Mouse (Mus musculus) cerebellum, adult 9-11 months (tissue): ENCODE results near the gene Olfr568.

ENCODE experiments used
- DNase-seq: peaks from one replicate; pipeline ENCODE4 v3.0.0; 2022

Gene Olfr568

DNA sequence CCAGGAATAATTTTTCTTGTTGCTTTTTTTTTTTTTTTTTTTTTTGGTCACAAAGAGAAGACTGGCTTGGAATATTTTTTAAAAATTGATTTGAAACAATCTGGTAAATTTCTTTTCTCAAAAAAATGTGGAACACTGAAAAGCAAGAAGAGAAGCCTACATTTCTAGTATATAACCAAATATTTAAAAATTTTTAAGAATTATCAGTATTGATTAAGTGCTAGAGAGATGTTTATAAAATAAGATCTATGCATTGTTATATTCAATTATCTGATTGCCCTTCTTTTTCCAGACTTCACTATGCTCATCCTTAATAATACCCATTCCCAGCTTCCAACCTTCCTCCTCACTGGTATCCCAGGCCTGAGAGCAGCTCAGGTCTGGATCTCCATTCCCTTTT, at the start of gene Olfr568:
Gene Olfr568 (plus strand): TSS at position 301 of the 400 bp plus-strand sequence.
- no peak for DNase-seq

DNA sequence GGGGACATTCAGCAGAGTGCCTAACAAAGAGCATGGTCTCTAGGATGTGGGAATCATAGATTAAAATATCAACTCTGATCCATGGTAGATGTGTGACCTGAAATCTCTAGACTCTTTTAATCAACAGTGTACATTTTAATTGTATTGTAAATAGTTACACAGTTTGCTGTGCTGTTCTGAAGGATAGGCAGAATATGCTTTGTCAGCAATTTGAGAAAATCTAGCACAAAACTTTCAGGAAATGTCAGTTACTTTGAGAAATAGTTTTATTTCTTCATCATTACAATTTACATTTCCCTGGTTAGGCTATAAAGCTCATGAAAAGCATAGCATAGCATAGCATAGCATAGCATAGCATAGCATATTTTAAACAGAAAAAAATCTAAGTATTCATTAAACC, 21.1 kb upstream of the Olfr568 start:
- DNase-seq = no peak

DNA sequence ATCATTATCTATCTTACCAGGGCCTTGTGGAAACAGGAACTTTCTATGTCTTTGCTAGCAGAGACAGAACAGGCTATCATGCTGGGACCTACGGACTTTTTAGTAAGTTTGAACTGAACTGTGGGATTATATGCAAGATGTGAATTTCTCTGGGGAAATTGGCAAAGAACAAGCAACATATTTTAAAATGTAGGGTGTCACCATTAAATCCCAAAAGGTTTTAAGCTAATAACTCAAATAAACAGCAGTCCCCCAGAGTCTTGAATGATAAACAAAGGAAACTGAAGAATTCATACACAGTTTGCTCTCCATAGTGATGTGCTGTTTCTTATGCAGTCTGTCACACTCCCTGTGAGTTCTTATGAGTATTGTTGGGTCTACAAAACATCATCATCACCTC, 18.3 kb upstream of the Olfr568 start, which contains the start of gene Olfr566:
Gene Olfr566 (minus strand): TSS at position 101 of the 400 bp plus-strand sequence.
- DNase-seq = no peak

DNA sequence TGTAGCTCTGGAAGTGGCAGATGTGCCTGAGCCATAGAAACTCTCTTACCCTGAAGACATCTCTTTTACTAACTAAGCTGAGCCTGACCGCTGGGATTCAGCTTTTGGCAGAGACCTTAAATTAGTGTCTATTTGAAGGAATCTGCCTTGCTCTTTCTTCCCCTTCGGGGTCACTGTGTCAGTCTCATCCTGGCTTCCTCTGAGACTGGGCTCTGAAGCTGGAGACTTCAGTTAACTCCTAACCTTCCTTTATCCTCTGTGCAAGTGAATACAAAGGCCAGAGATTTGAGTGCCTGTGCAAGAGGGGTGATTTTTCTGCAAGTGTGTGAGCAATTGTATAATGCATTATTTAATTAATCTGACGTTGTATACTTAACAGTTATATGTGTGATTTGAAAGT, 13.9 kb downstream of the Olfr568 start, which contains the start of gene Olfr569:
Gene Olfr569 (minus strand): TSS at position 101 of the 400 bp plus-strand sequence.
- DNase-seq = no peak

DNA sequence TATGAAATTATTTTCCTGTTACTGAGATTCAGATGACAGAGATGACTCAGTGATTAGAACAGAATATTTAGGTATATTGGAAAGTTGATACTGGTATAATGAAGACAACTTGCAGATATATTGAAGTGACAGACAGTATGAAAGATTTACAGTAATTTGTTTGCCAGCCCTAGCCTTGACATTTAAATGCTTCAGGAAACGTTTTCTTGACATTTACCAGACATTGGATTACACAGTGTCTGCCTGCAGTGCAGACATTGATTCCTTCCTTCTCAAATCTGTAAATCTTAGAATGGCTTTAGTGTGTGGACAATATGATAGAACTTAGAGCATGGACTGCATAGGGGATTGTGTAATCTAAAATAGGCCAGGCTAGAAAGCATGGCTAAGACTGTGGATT, 38.3 kb downstream of the Olfr568 start:
- DNase-seq = no peak

DNA sequence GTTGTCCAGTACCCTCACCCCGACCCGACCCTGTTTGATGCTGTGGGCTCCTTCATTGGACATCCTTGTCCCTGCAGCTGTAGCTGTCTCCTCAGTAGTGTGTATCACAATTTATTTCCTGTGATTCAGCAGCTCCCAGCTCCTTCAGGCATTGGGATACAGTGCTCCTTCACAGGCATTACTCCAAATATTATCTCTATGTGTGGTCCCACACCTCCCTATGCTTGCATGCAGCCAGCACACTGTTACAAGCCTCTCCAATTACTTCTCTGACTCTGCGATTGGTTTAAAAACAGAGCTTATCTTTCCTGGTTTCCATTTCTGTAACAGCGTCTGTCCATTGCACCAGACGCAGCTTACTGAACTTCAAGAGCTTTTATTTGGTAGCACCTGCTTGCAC, 39.5 kb downstream of the Olfr568 start:
- DNase-seq = no peak

DNA sequence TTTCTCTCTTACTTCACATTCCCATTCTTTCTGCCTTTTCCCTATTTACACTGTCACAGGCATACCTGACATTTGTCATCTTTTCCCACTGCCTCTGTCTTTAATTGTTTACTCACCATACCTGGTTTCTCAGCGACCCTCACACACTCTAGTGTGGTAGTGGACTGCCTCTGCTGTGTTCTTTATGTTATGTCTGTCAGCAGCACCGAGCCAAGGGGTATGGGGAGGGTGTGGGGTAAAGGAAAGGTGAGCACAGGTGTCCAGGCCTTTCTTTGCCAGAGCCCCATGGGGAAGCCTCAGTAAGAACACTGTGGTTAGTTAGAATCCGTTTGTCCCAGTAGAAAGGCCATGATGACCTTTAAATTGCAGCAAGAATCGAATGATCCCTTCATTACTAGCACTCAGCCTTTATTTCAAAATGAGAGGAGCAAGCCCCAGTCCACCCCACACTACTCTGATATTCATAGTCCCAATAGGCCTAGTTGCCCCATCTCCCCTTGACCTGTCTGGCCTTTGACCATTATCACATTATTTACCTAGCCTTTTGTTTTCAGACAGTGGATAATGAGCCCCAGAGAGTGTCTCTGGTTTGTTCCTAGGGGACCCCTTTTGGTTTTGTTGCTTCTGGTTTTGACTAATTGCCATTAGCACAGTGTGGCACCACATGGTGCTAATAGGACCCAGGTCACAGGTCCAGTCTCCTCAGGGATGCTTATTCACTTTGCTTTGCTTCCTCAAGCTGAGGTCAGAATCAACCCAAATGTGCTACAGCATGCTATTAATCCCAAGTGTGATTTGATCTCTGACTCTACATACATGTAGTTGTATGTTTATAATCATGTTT, 40.3 kb downstream of the Olfr568 start, which contains the start of gene Olfr571:
Gene Olfr571 (minus strand): TSS at position 505 of the 844 bp plus-strand sequence.
- no peak for DNase-seq

DNA sequence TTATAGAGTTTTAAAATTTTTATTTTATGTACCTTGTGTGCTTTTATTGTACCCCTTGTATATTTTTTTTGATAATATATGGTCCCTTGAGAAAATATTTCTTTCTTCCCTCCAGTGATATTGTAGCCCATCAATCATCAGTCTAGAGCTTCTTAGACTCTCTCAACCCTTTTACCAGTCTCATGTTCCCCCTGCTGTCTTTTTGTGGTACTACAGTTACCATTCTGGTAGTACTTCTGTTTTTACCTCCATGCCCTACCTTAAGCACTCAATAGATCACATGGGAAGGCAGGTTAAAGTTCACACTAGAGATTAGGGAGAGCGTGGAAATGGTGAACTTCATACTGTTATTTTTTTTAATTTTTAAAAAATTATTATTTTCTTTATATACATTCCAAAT, 42.7 kb downstream of the Olfr568 start:
- no peak for DNase-seq

DNA sequence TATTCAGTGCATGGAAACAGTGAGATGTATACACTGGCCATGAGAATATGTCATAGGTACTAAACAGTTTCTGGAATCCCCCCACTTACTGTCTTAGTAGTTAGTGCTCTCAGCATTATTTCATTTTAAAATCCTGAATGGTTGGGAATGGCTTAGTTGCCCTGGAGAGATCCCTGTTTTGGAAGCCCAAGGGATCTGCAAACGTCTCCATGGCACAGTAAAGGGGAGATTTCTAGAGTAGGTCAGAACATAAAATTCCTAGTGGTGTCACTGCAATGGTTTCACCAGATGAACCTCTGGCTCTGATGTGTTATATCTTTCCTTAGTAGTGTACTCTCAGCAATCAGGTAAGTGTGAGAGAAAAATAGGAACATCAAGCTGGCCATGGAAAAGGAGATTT, 47.2 kb downstream of the Olfr568 start, which contains the start of gene Olfr572:
Gene Olfr572 (plus strand): TSS at position 301 of the 400 bp plus-strand sequence.
- no peak for DNase-seq

DNA sequence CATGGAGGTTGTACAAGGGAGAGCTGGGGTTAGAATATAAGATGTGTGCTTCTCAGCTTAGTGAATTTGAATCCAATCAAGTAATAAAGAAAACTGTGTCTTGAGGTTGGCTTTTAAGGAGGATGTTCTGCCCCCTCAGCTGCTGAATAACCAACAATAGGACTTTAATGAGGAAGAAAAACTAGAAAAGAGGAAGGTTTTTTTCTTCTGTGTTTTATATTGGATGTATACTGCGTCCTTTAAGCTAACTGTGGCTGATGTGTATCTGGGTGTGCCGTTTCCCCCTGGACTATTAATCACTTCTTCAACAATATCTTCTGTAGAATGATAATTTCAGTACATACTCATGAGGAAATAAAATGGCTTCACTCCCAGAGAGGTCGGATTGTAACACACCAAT, 50.2 kb downstream of the Olfr568 start:
- DNase-seq = no peak
